Mouse (Mus musculus) embryo, embryonic 10 days (tissue): ENCODE measurements around the gene 1600014C10Rik.
A peak's percentile ranks its signal among the peaks of the same experiment; 100 is the strongest.

Experiments used
- DNase-seq: peaks from one replicate; pipeline ENCODE4 v3.0.0-alpha.2; 2015; ENCODE audit warnings: low spot score

The 1600014C10Rik gene

DNA sequence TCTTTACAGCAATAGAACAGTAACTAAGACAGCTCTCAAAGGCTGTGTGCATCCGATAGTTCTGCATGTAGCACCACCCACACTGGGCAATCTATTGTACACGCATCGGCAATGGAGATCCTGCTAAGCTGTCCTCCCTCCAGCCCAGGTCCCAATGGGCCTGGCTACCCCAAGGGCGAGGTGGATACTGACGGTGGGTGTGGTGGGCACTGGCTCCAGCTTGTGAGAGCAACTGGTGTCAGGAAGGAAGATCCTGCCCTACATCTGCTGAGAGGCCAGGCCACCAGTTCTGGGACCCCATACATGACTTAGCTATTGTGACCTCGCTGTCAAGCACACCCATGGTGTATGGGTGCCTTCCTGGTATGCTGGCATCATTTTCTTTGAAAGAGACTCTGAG is 32.7 kb downstream of the 1600014C10Rik start:
- DNase-seq, result no peak

DNA sequence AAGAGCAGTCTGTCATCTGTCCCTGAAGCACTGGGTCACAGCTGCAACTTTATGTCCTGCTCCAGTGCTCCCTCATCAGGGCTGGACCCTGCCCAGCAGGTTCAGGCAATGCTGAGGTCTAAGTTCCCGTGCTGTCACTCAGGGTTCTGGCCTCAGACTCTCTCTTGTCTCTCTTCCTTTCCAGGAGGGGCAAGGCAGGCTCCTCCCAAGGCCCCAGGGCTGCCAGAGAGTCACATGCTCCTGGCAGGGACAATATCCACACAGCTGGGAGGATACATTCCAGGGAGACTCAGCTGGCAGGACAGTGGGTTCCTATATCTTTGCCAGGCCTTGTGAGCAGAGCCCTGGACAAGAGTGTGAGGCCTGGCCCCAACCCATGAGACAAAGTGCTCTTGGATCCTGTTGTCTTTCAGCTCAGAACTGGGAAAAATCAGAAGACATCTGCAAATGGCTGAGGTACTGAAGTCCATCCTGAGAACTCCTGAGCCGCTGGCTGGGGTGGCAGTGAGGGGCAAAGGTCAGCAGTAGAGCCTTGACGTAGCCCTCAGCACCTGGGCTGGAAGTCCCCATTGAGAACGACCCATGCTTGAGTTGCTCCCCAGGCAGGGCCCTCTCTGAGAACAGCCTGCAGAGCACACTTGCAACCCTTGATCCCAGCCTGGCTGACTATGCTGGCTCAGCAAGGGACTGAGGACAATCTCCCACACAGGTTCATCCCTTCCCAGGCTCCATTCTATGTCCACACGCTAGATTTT is 34.6 kb downstream of the 1600014C10Rik start:
- no peak for DNase-seq

DNA sequence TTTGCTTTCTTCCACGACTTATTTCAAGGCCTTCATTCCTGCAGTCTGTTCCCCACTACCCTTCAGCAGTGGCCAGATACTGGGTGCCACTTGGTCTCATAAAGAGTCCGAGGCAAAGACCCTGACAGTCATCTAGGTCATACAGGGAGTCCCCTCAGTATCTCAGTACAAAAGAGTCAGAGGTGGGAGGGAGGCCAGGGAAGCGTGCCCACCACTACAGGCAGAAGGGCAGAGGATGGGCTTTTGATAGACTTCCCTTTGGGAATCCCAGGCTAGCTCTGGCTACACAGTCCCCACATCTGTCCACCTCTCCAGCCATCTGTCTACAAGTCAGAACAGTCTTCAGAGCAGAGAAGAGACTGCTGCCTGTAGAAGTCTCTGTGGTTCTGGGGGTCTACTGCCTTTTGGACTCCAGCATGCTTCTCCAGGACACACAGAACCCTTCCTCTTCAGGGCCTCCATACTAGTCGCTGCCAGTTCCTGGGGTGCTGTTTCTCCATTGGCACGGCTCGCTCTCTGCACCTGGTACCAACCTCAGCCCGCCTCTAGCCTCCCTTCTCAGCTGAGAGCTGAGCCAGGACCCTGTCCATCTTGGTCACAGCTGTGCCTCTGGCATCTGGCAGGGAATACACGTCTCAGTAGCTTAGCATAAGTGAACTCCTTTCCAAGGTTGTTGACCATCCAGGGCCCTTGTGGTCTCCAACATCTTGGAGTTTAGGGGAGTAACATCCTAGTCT is 35.8 kb downstream of the 1600014C10Rik start:
- no peak for DNase-seq

DNA sequence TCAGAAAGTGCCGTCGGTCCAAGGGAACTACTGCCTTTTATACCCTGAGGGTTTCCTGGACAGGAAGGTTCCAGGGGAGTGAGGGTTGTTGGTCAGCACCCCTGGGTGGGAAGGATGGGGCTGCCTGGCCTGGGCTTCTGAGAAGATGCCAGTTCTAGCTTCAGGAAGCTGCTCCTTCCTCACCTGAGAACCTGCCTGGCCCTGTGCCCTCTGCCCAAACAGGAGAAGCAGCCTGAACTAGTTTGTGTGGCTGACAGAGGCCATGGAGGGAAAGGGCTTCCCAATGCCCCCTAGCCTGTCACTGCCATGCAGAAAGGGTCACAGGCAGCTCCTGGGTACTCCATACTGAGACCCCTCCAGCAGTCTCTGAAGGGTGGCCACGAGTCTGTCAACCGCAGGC is 36.5 kb downstream of the 1600014C10Rik start:
- no peak for DNase-seq

DNA sequence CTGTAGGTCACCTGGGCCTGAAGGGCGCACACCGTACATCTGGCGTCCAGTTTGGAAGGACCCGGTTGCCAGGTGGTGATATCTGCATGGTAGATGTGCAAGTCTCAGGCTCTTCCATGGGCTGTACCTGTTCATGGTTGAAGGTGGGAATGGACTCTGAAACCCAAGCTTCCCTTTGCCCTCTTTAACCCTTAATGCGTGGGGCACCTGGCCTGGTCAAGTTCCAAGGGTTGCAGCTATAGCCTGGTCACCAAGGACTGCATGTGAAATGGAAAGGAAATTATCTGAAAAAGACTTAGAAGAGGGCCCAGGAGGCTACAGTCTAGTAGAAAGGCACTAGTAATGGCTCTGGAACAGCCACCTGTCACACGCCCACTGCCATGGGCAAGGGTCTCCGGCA is 37.8 kb downstream of the 1600014C10Rik start:
- no peak for DNase-seq

DNA sequence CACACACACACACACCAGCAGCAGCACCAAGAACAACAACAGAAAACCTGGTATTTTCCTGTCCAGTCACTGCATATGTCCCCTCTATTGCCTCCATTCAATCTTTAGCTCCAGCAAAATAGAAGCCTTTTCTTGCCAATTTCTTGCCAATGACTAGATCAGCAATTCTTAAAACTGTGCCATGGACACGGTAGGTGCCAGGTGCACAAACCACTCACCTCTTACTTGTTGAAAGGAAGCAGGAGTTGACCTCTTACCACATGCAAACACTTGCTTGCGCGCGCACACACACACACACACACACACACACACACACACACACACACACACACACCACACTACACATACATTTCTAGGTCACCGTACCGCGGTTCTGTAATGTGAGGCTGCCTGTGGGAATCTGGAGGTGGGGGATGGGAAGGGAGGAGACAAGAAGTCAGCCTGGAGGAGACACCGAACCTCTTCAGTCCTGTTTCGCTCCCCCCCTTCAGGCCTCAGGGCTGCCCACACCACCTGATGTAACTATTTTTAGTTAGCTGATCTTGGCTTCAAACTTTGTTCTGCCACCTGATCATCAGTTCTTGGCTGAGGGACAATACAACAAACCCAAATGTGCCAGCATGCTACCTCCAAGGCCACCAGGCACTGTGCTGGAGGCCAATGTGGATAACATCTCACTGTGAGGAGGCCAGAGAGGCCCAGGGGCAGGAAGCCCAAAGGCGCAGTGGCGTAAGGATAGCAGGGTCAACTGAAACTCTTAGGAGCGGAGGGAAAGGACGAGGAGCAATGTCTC is 41.8 kb downstream of the 1600014C10Rik start:
- no peak for DNase-seq

DNA sequence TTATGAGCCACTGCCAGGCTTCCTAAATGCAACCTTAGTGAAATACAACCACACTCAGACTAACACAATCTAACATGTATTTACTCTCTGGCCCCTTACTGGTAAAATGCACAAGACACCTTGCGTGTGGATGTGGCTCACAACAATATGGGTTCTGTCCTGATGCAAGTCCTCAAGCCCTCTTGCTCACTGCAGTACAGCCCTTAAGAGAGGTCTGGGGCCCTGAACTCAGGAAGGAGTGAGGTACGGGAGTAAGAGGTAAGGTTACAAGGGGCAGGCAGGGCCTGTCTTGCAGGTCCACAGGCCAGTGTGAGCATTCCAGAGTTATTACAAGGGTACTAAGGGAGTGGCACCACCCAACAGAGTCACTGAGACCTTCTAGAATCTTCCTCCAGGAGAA is 43.2 kb downstream of the 1600014C10Rik start:
- DNase-seq, result no peak

DNA sequence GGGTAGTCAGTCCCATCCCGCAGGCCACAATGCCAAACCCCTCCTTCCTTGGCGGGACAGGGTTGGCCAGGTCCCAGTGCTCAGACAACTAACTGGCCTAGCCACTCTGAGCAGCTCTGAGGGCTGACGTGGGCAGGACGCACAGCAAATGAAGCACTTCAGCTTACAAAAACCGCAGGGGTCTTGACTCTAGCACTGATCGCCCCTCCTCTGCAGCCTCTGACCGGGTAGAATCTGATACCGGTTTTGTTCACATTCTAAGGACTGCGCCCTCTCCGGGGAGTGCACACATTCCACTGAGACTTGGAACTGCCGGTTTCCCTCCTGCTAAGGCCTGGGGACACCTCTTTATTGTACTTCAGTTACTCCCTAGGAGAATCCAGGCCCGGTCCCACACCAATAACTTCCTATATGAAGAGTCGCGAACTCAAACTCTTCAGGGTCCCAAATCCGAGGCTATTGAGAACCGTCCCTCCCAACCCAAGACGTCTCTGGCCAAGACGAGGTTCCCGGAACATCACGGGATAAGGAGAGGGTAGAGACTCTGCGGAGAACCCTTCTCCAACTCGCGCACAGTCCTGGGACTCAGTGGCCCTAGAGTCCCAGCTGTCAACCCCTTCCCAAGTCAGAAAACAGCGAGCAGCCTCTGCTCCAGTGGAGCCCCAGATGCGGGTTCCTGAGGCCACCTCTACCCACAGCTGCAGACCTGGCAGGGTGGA is 44.3 kb downstream of the 1600014C10Rik start:
- peak; percentile 83 for DNase-seq

DNA sequence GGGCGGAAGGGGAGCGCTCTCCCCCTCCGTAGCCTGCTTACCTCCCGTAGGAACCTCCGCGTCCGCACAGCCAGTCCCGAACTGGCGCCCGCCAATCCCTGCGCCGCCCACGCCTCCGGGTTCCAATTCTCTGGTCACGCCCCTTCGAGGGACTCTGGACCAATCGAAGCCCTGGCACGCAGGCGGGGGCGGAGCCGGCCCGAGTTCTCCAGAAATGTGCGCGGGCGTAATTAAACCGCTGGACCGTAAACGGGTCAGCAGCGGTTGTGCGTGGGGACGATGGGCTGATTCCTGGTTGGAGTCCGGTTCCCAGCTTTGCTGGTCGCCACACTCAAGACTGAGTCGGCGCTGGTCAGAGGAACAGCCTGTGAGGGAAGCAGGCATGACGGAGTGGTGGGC is 44.9 kb downstream of the 1600014C10Rik start, which contains the start of gene Plekhf1:
Gene Plekhf1 (minus strand): TSS at position 117 of the 399 bp plus-strand sequence.
- peak; percentile 97 for DNase-seq

DNA sequence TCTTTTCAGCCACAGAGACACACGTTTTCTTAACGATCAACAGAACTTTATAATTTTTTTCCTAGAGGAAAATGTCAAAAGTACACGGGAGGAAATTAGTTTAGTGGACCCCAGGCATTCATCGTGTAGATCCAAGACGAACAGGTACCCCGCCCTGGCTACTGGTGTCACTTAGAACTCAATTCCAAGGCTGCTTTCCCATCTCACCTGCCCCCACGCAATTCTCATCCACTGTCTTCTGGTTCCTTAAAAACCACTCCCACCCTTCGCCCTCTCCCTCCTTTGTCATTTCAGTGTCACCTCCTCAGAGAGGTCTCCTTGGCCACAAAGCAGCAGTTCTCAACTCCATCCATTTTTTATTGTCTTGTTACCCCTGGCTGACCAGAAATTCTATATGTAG is 45.3 kb downstream of the 1600014C10Rik start:
- no peak for DNase-seq

DNA sequence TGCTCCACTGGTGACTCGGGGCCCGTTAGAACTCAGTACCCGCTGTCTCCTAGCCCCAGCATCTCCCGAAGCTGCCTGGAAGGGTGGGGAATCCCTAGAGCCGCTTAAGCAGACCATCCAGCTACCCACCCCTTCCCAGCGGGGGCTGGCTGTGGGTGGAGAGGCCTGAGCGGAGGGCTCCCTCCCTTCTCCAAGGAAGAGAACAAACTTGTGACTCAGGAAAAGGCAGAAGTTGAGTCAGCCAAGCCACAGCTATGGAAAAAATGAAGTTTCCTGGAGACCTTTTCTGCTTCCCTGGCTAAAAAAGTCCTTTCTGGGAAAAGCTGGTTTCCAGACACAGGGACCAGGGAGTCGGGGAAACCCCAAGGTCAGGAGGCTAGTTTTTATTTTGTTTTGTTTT is 47.3 kb downstream of the 1600014C10Rik start:
- no peak for DNase-seq

DNA sequence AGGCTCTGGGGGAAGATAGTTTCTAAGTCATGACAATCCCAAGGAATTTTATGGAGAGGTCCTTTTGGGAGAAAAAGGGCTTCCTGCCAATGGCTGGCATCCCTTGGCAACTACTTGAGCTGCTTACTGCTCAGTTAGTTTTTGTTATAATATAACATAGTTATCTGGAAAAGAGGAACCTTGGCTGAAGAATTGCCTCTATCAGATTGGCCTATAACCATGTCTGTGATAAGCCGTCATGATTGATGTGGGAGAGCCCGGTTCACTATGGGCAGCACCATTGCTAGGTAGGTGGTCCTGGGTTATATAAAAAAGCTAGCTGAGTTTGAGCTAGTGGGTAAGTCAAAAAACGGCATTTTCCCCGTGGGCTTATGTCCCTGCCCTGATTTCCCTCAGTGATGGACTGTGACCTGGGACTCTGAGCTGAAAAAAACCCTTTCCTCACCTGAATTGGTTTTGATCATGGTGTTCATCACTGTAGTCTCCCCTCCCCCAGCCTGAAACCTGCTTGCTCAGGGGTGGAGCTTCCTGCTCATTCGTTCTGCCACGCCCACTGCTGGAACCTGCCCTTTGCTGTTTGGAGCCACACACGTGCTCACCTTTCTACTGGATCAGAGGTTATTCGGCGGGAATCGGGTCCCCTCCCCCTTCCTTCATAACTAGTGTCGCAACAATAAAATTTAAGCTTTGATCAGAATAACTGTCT is 53.5 kb downstream of the 1600014C10Rik start:
- no peak for DNase-seq

DNA sequence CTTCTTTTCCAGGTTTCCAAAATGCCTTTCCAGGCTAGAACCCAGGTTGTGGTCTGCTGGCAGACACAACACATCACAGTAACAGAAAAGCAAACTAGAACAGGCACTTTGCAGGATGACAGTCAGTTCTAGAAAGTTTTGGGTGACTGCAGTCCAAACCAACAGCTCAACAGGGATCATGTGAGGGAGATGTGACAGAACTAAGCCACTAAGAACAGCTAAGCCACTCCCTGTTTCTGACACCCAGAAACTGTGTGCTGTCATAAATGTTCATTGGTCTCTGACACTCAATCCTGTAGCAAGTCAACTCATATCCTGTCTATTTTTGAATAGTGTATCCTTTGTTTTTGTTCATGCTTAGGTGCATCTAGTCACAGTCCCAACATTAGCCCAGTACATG is 54.1 kb downstream of the 1600014C10Rik start:
- no peak for DNase-seq

DNA sequence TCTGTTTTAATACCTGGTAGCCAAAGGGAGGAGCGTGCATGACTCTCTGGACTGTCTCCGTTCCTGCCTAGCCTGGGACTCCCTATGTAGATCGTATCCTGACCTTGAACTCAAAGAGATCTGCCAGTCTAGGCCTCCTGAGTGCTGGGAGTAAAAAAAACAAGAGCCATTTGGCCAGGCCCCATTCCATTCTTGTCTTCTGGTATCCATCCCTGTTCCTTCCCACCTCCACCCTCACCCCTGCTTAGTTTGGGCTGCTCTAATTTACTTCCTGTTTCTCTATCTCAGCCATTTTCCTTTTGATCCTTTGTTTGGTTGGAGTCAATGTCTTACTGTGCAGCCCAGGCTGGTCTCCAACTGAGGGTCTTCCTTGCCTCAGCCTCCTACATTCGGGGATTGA is 59.4 kb downstream of the 1600014C10Rik start:
- DNase-seq, result no peak
